Mouse (Mus musculus): ENCODE results near the gene Bach2.

DNA sequence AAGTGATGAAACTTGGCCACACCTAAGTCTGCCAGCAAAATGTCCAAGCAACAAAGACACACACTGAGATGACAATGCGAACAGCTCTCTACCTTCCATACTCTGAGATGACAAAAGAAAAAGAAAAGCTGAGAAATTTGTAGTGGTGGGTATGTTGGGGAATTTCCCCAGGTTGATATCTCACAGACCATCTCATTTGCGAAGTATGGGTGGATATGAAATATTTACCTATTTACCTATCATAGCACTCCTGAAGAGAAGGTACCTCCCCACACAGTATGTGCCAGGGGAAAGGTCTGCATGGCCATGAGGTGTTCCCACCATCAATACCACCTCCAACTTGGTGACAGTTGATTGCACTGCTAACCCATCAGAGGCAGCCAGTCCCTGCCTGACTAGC, 13.4 kb upstream of the Bach2 start:
- TF ChIP-seq CTCF (conservative IDR thresholded peaks at IDR 0.05; ENCODE audit: low read length) (no peak), POU5F1 (IDR thresholded peaks at IDR 0.05; ENCODE audit: borderline replicate concordance, low read length) (no peak), NANOG (IDR thresholded peaks at IDR 0.05; ENCODE audit: borderline replicate concordance, low read length) (no peak)

Measured in E14TG2a.4 (cell line).